Comparison of ENCODE assay signal across 8 mouse cellular contexts in genomic region chr9:3258396-3259300, GRCm38 (mm10).
DNase-seq lines count a peak whose midpoint lies in the region; ATAC-seq and TF ChIP-seq lines count a peak whose summit lies in the region.

No protein-coding gene starts in this region.

- H3K4me1 ChIP-seq in intestine, postnatal 0 days (replicated peaks; ENCODE audit: control insufficient read depth, insufficient read depth, low read length): no peaks in the 10 kb centered on the region
- H3K4me1 ChIP-seq in liver, embryonic 12.5 days: no peaks in the 10 kb centered on the region

- no peaks in the 10 kb centered on the region for H3K36me3 ChIP-seq in intestine, postnatal 0 days (ENCODE audit: control insufficient read depth, insufficient read depth)
- H3K36me3 ChIP-seq in liver, embryonic 12.5 days: no peaks in the 10 kb centered on the region

- peak; percentile 92 for DNase-seq in CD4-positive helper T cell, adult 2 months (ENCODE audit: low read depth, low spot score)
- peak; percentile 93 for DNase-seq in NIH3T3 (ENCODE audit: low read depth)
- peak; percentile 97 for DNase-seq in embryo, embryonic 10.5 days (ENCODE audit: low spot score)
- DNase-seq in heart, adult 18-20 months: peak; percentile 47 to 81
- DNase-seq in neural tube, embryonic 10.5 days (ENCODE audit: extremely low spot score, low spot score): peak; percentile 100
- peak; percentile 91 for DNase-seq in thymus, postnatal 0 days (ENCODE audit: low spot score)

- H3K4me2 ChIP-seq in intestine, postnatal 0 days (replicated peaks; ENCODE audit: low read depth): no peak overlapping the region
- H3K4me2 ChIP-seq in liver, embryonic 12.5 days: no peak overlapping the region

- ATAC-seq in intestine, postnatal 0 days: peak; percentile 100
- peak; percentile 100 for ATAC-seq in liver, embryonic 12.5 days

- H3K27ac ChIP-seq in intestine, postnatal 0 days (ENCODE audit: low read depth, low read length): no peak overlapping the region
- no peak overlapping the region for H3K27ac ChIP-seq in liver, embryonic 12.5 days

- no peak overlapping the region for H3K9ac ChIP-seq in intestine, postnatal 0 days (ENCODE audit: low read depth, low read length)
- H3K9ac ChIP-seq in liver, embryonic 12.5 days: no peak overlapping the region

- H3K27me3 ChIP-seq in intestine, postnatal 0 days (replicated peaks; ENCODE audit: control insufficient read depth, insufficient read depth, low read length): no peaks in the 10 kb centered on the region
- no peaks in the 10 kb centered on the region for H3K27me3 ChIP-seq in liver, embryonic 12.5 days (replicated peaks)

- no peak overlapping the region for H3K4me3 ChIP-seq in intestine, postnatal 0 days (ENCODE audit: low read depth, low read length)
- no peak overlapping the region for H3K4me3 ChIP-seq in liver, embryonic 12.5 days

- WGBS in intestine, postnatal 0 days: 65% methylated on average over 10 of the region's 10 CpGs
- 46% methylated on average over 10 of the region's 10 CpGs for WGBS in liver, embryonic 12.5 days (ENCODE audit: insufficient replicate concordance)

- H3K9me3 ChIP-seq in intestine, postnatal 0 days (ENCODE audit: control insufficient read depth): no peaks in the 10 kb centered on the region
- H3K9me3 ChIP-seq in liver, embryonic 12.5 days (replicated peaks): 0 out of 2 replicates have a peak, but pooled peaks cover 9% of the 10 kb centered on the region

- TF ChIP-seq CTCF in intestine, postnatal 0 days (IDR thresholded peaks at IDR 0.05; ENCODE audit: low read depth): no peak
